Mouse (Mus musculus) heart, postnatal 0 days (tissue): ENCODE data around the gene Thada.

Experiments
- CTCF ChIP-seq: IDR thresholded peaks from 2 replicates; pipeline ENCODE4 v1.5.1; 2016; ENCODE audit warnings: antibody characterized with exemption, control low read depth, low read depth
- EP300 ChIP-seq: IDR thresholded peaks from 2 replicates; pipeline ENCODE4 v1.6.1; 2016; ENCODE audit warnings: antibody characterized with exemption, low read depth

- no peak for TF ChIP-seq CTCF
- TF ChIP-seq EP300: no peak
These were observed 151.7 kb downstream of the Thada start for GRCm38 (mm10) chr17:84314341-84314740.
